Mouse (Mus musculus) lung, postnatal 0 days (tissue): ENCODE results near the gene Nisch. TPM values are rescaled to one million over a fixed set of nuclear protein-coding genes. Genes with fewer than 3 reads are reported as not detected.

Experiments
- ATAC-seq: fragments of 200-750 bp; cut with Nextera tagmentation; 2 replicates; pipeline ENCODE4 v1.8.0; 2017; ENCODE audit warnings: moderate library complexity
- DNase-seq: peaks from one replicate; pipeline ENCODE4 v3.0.0-alpha.2; 2016; ENCODE audit warnings: low spot score
- H3K27ac ChIP-seq: fragments of 300-500 bp; sonication (generic); 2 replicates; pipeline ENCODE4 v1.5.1; 2014; ENCODE audit warnings: antibody characterized with exemption, mild to moderate bottlenecking, low read length, mixed read lengths
- H3K27me3 ChIP-seq: fragments of 300-500 bp; sonication (generic); replicated peaks from 2 replicates; pipeline ENCODE4 v1.6.1; 2014; ENCODE audit warnings: low read length, mixed read lengths; ENCODE audit not compliant: insufficient read depth
- H3K36me3 ChIP-seq: fragments of 300-500 bp; sonication (generic); 2 replicates; pipeline ENCODE4 v1.6.1; 2014; ENCODE audit warnings: low read length, mixed read lengths; ENCODE audit not compliant: insufficient read depth
- H3K4me1 ChIP-seq: fragments of 300-500 bp; sonication (generic); 2 replicates; pipeline ENCODE4 v1.6.1; 2014; ENCODE audit warnings: antibody characterized with exemption, low read depth, low read length, mixed read lengths; ENCODE audit not compliant: insufficient read depth
- H3K4me2 ChIP-seq: fragments of 300-500 bp; sonication (generic); replicated peaks from 2 replicates; pipeline ENCODE4 v1.6.1; 2014; ENCODE audit warnings: low read depth, mild to moderate bottlenecking, low read length, moderate library complexity, mixed read lengths
- H3K4me3 ChIP-seq: fragments of 300-500 bp; sonication (generic); 2 replicates; pipeline ENCODE4 v1.5.1; 2014; ENCODE audit warnings: low read depth, low read length
- H3K9ac ChIP-seq: fragments of 300-500 bp; sonication (generic); replicated peaks from 2 replicates; pipeline ENCODE4 v1.6.1; 2014; ENCODE audit warnings: low read depth, mild to moderate bottlenecking
- H3K9me3 ChIP-seq: fragments of 300-500 bp; sonication (generic); 2 replicates; pipeline ENCODE4 v1.6.1; 2016; ENCODE audit warnings: low read length, mixed read lengths
- CTCF ChIP-seq: IDR thresholded peaks from 2 replicates; pipeline ENCODE4 v1.5.1; 2016; ENCODE audit warnings: antibody characterized with exemption, mild to moderate bottlenecking
- EP300 ChIP-seq: IDR thresholded peaks from 2 replicates; pipeline ENCODE4 v1.6.1; 2016; ENCODE audit warnings: antibody characterized with exemption, mild to moderate bottlenecking, control low read depth
- WGBS: fragments of 180-500 bp; shearing (Covaris S2); extraction: QIAGEN DNeasy Blood & Tissue Kit; methylation state at CpG from one replicate; pipeline ENCODE4 v1.1.7; 2014; 5-methylcytosine and 5-hydroxymethylcytosine counted together
- polyA plus RNA-seq: library from polyadenylated mRNA; unstranded; fragments of >200 nt; fragmentation: Nextera tagmentation; extraction: Ambion mirVana; gene quantifications from 2 replicates; pipeline ENCODE4 v1.2.1, GENCODE M21; 2015

Gene Nisch
- polyA plus RNA-seq, 1 experiment from 2014 or later, result 196 TPM

DNA sequence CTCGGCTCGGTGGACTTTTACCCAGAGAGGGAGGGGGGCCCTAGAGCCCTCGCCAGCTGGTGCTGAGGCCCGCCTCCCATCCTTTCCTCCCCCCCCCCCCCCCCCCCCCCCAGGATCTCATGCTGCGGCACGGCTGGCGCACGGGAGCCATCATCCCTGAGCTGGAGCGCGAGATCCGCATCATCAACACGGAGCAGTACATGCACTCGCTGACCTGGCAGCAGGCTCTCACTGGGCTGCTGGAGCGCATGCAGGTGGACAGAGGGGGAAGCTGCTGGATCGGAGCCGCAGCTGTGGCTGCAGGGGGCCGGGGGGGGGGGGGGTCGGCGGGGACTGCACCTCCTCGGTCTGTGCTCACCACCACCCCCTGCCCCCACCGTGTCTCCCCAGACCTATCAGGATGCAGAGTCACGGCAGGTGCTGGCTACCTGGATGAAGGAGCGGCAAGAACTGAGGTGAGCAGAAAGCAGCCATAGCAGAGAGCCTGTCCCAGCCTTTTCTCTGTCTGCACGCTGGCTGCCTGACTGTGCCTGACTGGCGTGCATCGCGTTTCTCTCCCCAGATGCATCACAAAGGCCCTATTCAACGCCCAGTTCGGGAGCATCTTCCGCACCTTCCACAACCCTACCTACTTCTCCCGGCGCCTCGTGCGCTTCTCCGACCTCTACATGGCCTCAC, 78.4 kb downstream of the Nisch start:
- no peak overlapping the region for H3K9ac ChIP-seq
- no peak overlapping the region for H3K4me2 ChIP-seq
- H3K27ac ChIP-seq, result peak overlapping the region; percentile 62
- ATAC-seq (no peak), DNase-seq (no peak)
- peaks cover 9% of the 10 kb centered on the region; the same call in 1 of the 2 replicates for H3K4me1 ChIP-seq
- 79% methylated on average over 26 of the region's 35 CpGs for WGBS
- no peak for TF ChIP-seq CTCF
- no peak for TF ChIP-seq EP300
- H3K36me3 ChIP-seq, result peaks cover 24% of the 10 kb centered on the region; the same call in 1 of the 2 replicates
- H3K9me3 ChIP-seq, result no peaks in the 10 kb centered on the region
- no peaks in the 10 kb centered on the region for H3K27me3 ChIP-seq
- no peak overlapping the region for H3K4me3 ChIP-seq

DNA sequence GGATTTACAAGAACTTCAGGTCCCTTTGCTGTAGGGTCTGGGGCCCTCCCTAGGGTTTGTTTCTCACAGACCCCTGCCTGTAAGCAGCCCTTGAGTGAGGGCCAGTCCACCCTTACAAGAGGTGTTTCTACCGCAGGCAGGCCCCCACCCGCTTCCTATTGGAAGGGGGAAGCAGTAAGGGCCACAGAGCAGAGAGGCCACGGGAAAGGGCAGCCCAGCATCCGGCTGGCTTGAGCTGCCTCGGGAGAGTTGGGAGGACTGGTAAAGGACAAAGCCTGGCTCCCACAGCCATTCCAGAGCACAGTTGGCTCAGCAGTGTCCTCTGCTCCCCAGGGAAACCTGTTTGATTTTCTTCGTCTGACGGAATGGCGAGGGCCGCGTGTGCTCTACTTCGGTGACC, 79.0 kb downstream of the Nisch start:
- no peaks in the 10 kb centered on the region for H3K27me3 ChIP-seq
- peaks cover 9% of the 10 kb centered on the region; the same call in 1 of the 2 replicates for H3K4me1 ChIP-seq
- no peak overlapping the region for H3K4me2 ChIP-seq
- WGBS, result 59% methylated on average over 11 of the region's 11 CpGs
- DNase-seq (no peak), ATAC-seq (0 out of 2 replicates have a peak, but pooled peaks have one; percentile 2)
- H3K36me3 ChIP-seq, result peaks cover 24% of the 10 kb centered on the region; the same call in 1 of the 2 replicates
- peak overlapping the region; percentile 62 for H3K27ac ChIP-seq
- no peak overlapping the region for H3K9ac ChIP-seq
- no peak overlapping the region for H3K4me3 ChIP-seq
- H3K9me3 ChIP-seq, result no peaks in the 10 kb centered on the region
- TF ChIP-seq CTCF (no peak), EP300 (no peak)

DNA sequence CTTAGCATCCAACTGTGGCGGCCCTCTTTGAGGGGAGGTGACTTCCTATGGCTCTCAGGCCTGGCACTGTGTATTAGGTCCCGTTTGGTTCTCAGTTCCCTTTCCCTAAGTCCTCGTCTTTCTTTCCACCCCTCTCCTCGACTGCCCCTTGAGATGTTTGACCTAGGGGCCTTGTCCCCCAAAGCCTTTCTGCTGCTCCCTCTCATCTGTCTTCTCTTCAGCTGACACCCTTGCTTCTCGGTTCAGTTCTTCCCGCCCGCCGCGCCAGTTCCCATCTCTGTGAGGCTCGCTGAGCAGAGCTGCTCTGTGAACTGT, 79.5 kb downstream of the Nisch start:
- Histone ChIP-seq H3K4me1 (peaks cover 14% of the 10 kb centered on the region; the same call in 1 of the 2 replicates), H3K4me2 (no peak overlapping the region), H3K9ac (no peak overlapping the region), H3K36me3 (peaks cover 24% of the 10 kb centered on the region; the same call in 1 of the 2 replicates), H3K9me3 (no peaks in the 10 kb centered on the region), H3K4me3 (no peak overlapping the region), H3K27me3 (no peaks in the 10 kb centered on the region), H3K27ac (peak overlapping the region; percentile 62)
- DNase-seq, result no peak
- 63% methylated on average over 10 of the region's 10 CpGs for WGBS
- TF ChIP-seq CTCF, result no peak
- TF ChIP-seq EP300, result no peak
- no peak for ATAC-seq

DNA sequence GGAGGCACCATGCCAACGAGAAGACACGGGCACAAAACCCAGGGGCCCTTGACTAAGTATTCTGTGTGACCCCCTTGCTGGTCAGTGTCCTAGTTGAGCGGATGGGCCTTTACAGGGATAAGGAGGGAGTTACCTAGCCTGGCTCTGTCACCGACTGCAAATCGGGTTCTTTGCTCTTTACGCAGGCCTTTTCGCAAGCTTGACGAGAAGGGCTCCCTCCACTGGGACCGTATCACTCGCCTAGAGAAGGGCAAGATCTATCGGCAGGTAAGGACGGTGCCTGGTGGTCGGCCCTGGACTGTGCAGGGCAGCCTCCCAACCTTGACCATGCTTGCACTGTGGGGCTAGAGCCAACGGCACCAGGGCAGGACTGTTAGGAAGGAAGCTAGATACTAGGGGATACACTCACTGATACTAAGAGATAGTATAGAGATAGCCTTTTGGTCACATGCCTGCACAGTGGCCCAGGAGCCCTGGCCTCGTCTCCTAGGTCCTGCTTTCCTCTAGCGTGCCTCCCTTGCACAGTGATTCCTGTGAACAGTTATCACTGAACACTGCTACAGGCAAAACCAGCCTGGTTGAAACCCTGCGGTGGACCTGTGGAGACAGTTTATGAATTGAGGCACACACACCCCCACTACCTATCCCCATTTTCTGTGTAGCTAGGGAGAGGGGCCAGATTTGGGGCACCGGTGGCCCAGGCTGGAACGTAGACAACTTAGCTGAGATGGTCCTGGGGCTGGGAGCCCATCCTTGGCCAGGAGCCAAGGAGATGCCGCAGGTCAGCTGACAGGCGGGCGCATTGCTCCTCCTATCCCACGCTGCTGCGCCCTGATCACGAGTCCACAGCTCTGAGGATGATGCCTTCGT, 80.1 kb downstream of the Nisch start:
- Histone ChIP-seq H3K36me3 (peaks cover 21% of the 10 kb centered on the region; the same call in 1 of the 2 replicates), H3K27ac (0 out of 2 replicates have a peak overlapping the region, but pooled peaks have one; percentile 62), H3K9me3 (no peaks in the 10 kb centered on the region), H3K9ac (no peak overlapping the region), H3K4me1 (peaks cover 18% of the 10 kb centered on the region; the same call in 1 of the 2 replicates), H3K4me3 (no peak overlapping the region), H3K4me2 (no peak overlapping the region), H3K27me3 (no peaks in the 10 kb centered on the region)
- ATAC-seq (no peak), DNase-seq (no peak)
- no peak for TF ChIP-seq EP300
- no peak for TF ChIP-seq CTCF
- 84% methylated on average over 26 of the region's 26 CpGs for WGBS

DNA sequence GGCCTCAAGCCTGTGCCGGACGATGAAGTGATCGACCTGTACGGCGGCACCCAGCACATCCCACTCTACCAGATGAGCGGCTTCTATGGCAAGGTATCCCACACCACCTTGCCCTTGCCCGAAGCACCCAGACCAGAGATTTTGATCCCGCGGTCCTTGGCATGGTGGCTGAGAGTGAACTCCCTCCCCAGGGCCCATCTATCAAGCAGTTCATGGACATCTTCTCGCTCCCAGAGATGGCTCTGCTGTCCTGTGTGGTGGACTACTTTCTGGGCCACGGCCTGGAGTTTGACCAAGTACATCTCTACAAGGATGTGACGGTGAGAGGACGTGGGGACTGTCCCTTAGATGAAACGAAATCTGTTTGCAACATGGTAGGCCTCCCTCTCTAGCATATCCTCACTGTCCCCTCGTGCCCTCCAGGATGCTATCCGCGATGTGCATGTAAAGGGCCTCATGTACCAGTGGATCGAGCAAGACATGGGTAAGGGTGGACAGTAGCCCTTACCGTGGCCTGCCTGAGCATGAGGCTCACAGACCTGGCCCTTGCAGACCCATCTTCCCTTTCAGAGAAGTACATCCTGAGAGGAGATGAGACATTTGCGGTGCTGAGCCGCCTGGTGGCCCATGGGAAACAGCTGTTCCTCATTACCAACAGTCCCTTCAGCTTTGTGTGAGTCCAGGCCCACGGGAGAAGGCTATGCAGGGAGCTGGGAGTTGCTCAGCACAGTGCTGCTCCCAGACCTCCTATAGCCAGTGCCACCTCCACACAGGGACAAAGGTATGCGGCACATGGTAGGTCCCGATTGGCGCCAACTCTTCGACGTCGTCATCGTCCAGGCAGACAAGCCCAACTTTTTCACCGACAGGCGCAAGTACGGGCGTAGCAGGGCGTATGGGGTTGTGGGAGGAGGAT, 81.0 kb downstream of the Nisch start:
- Histone ChIP-seq H3K9ac (no peak overlapping the region), H3K27ac (no peak overlapping the region), H3K4me3 (no peak overlapping the region), H3K36me3 (0 out of 2 replicates have a peak, but pooled peaks cover 17% of the 10 kb centered on the region), H3K27me3 (no peaks in the 10 kb centered on the region), H3K4me2 (no peak overlapping the region), H3K4me1 (peaks cover 18% of the 10 kb centered on the region; the same call in 1 of the 2 replicates), H3K9me3 (no peaks in the 10 kb centered on the region)
- DNase-seq, result no peak
- WGBS, result 91% methylated on average over 34 of the region's 34 CpGs
- no peak for ATAC-seq
- TF ChIP-seq EP300 (no peak), CTCF (0 out of 2 replicates have a peak, but pooled peaks have one; percentile 6)
